Mouse (Mus musculus) liver, embryonic 12.5 days (tissue): Measurements from ENCODE around the gene Pcbd1. TPM values are rescaled to one million over a fixed set of nuclear protein-coding genes. Genes with fewer than 3 reads are reported as not detected.

Experiments
- ATAC-seq: fragments of 200-750 bp; cut with Nextera tagmentation; 2 replicates; pipeline ENCODE4 v1.8.0; 2017; ENCODE audit warnings: moderate number of reproducible peaks, mild to moderate bottlenecking, moderate library complexity
- H3K27ac ChIP-seq: fragments of 300-500 bp; sonication (generic); 2 replicates; pipeline ENCODE4 v1.5.1; 2016; ENCODE audit warnings: mild to moderate bottlenecking
- H3K27me3 ChIP-seq: fragments of 300-500 bp; sonication (generic); replicated peaks from 2 replicates; pipeline ENCODE4 v1.6.1; 2016; ENCODE audit warnings: mild to moderate bottlenecking, moderate library complexity
- H3K36me3 ChIP-seq: fragments of 300-500 bp; sonication (generic); 2 replicates; pipeline ENCODE4 v1.6.1; 2016; ENCODE audit warnings: mild to moderate bottlenecking, moderate library complexity
- H3K4me1 ChIP-seq: fragments of 300-500 bp; sonication (generic); 2 replicates; pipeline ENCODE4 v1.6.1; 2016
- H3K4me2 ChIP-seq: fragments of 300-500 bp; sonication (generic); 2 replicates; pipeline ENCODE4 v1.6.1; 2016; ENCODE audit warnings: mild to moderate bottlenecking, moderate library complexity
- H3K4me3 ChIP-seq: fragments of 300-500 bp; sonication (generic); 2 replicates; pipeline ENCODE4 v1.5.1; 2016; ENCODE audit warnings: mild to moderate bottlenecking, moderate library complexity
- H3K9ac ChIP-seq: fragments of 300-500 bp; sonication (generic); 2 replicates; pipeline ENCODE4 v1.6.1; 2016; ENCODE audit warnings: mild to moderate bottlenecking, moderate library complexity
- H3K9me3 ChIP-seq: fragments of 300-500 bp; sonication (generic); replicated peaks from 2 replicates; pipeline ENCODE4 v1.6.1; 2016; ENCODE audit warnings: mild to moderate bottlenecking, moderate library complexity
- WGBS: fragments of 180-500 bp; shearing (Covaris S2); methylation state at CpG from one replicate; pipeline ENCODE4 v1.1.7; 2016; ENCODE audit not compliant: insufficient replicate concordance; 5-methylcytosine and 5-hydroxymethylcytosine counted together
- polyA plus RNA-seq: library from polyadenylated mRNA; unstranded; fragments of >200 nt; fragmentation: Nextera tagmentation; extraction: Ambion mirVana; gene quantifications from 2 replicates; pipeline ENCODE4 v1.2.1, GENCODE M21; 2016

The Pcbd1 gene
- polyA plus RNA-seq, 1 experiment from 2014 or later: 125 TPM

DNA sequence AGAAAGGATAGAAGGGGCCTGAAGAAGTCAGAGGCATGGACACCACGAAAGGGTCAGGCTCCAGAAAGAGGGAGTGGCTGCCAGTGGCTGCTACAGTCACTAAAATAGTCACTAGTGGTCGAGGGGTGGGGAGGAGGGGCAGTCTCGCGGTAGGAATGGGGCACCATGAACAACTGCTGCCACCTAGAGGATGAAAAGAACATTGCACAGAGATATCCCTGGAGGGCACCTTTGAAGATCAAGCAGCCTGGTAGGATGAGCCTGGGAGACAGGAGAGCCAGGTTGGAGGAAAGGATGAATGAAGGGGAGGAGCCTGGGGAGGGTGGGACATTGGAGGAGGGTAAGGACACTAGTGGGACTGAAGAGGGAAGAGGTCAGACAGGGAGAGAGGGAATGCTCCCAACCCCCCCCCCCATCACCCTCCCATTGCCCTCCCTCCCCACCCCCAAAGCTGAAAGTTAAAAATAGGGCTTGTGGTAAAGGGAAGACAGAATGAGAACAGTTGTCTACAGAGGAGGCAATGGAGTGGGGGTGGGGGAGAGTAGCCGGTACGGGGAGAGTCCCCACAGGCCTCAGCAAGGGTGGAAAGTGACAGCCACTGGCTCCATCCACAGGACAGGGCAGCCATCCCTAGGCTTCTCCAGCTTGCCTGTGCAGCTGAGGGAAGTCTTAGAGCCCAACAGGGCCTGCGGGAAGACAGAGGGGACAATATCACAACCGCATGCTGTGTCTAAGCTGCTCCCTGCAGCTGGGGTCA lies 20.5 kb upstream of the Pcbd1 start:
- H3K4me1 ChIP-seq: peaks cover 27% of the 10 kb centered on the region
- 11% methylated on average over 8 of the region's 8 CpGs for WGBS
- H3K4me2 ChIP-seq: peak overlapping the region; percentile 17; the same call in 1 of the 2 replicates
- no peak overlapping the region for H3K9ac ChIP-seq
- no peak overlapping the region for H3K4me3 ChIP-seq
- no peak for ATAC-seq
- H3K36me3 ChIP-seq: no peaks in the 10 kb centered on the region
- H3K9me3 ChIP-seq: no peaks in the 10 kb centered on the region
- H3K27ac ChIP-seq: no peak overlapping the region
- H3K27me3 ChIP-seq: peaks cover 35% of the 10 kb centered on the region

GRCm38 (mm10) chr10:61069248-61069647 lies 19.9 kb upstream of the Pcbd1 start:
- no peak overlapping the region for H3K27ac ChIP-seq
- H3K36me3 ChIP-seq: no peaks in the 10 kb centered on the region
- H3K4me3 ChIP-seq: no peak overlapping the region
- H3K9me3 ChIP-seq: no peaks in the 10 kb centered on the region
- H3K4me2 ChIP-seq: peak overlapping the region; percentile 17; the same call in 1 of the 2 replicates
- peaks cover 39% of the 10 kb centered on the region for H3K27me3 ChIP-seq
- H3K9ac ChIP-seq: no peak overlapping the region
- WGBS: 19% methylated on average over 13 of the region's 13 CpGs
- peaks cover 26% of the 10 kb centered on the region for H3K4me1 ChIP-seq
- ATAC-seq: no peak

GRCm38 (mm10) chr10:61072324-61072723 lies 16.8 kb upstream of the Pcbd1 start:
- H3K27me3 ChIP-seq: peaks cover 44% of the 10 kb centered on the region
- no peaks in the 10 kb centered on the region for H3K9me3 ChIP-seq
- H3K36me3 ChIP-seq: no peaks in the 10 kb centered on the region
- no peak overlapping the region for H3K27ac ChIP-seq
- H3K4me3 ChIP-seq: no peak overlapping the region
- 14% methylated on average over 16 of the region's 16 CpGs for WGBS
- no peak for ATAC-seq
- no peak overlapping the region for H3K4me2 ChIP-seq
- H3K4me1 ChIP-seq: peaks cover 10% of the 10 kb centered on the region
- no peak overlapping the region for H3K9ac ChIP-seq

DNA sequence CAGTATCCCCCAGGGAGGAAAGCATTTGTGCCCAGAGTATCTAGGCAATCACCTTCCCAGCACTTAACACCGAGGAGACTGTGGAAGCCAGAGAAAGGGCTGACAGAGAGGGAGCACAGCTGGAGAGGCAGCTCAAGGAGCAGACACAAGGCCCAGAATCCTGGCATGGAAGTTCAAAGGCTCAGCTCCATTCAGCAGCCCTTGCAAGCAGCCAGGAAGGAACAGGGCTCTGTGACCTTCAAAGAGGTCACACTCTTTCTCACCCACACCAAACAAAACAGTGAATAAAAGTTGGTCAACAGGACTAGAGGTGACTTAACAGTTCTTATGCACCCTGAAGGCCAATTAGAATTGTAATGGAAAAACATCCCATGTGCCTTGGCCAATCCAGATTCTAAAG lies 14.5 kb upstream of the Pcbd1 start:
- Histone ChIP-seq H3K9ac (no peak overlapping the region), H3K4me1 (no peaks in the 10 kb centered on the region), H3K4me2 (no peak overlapping the region), H3K9me3 (no peaks in the 10 kb centered on the region), H3K36me3 (no peaks in the 10 kb centered on the region), H3K4me3 (no peak overlapping the region), H3K27me3 (peaks cover 33% of the 10 kb centered on the region), H3K27ac (no peak overlapping the region)
- 8% methylated on average over 1 of the region's 1 CpGs for WGBS
- ATAC-seq: no peak

- no peak for ATAC-seq
Observed at GRCm38 (mm10) chr10:61075607-61076006, 13.5 kb upstream of the Pcbd1 start.

DNA sequence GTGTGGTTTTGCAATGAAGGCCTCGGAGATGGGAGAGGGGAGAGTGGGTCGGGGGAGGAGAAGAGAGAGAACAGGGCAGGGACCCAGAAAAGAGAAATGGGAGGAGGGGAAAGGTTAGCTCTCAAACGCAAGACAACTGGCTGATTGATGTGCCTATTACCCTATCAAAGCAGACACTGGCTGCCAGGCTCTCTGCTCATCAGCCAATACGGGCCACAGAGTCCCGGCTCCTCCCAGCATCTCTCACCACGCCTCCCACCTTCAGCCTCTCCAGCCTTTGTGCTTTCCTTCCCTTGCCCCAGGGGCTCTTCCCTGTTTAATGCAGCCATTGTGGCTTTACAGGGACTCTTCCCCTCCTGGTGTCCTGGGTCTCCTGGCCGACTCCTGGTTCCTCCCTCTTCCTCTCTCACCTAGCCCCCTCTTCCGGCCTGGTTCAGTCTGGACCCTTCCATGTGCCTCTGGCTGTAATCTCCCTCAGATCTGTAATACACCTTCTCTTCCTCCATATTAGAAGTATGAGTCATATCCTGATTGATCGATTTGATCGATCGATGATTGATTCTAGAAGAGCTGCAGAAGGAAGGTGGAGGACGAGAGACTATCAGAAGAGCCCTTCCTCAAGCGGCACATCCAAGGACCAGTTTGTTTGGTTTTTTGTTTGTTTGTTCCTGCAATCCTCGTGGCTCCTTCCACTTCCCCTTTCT lies 8.8 kb upstream of the Pcbd1 start:
- 28% methylated on average over 14 of the region's 14 CpGs for WGBS
- ATAC-seq: peak; percentile 92
- 0 out of 2 replicates have a peak overlapping the region, but pooled peaks have one; percentile 8 for H3K4me3 ChIP-seq
- H3K4me1 ChIP-seq: peaks cover 8% of the 10 kb centered on the region; the same call in 1 of the 2 replicates
- H3K36me3 ChIP-seq: no peaks in the 10 kb centered on the region
- H3K9me3 ChIP-seq: no peaks in the 10 kb centered on the region
- H3K27ac ChIP-seq: no peak overlapping the region
- H3K27me3 ChIP-seq: 0 out of 2 replicates have a peak, but pooled peaks cover 5% of the 10 kb centered on the region
- H3K9ac ChIP-seq: no peak overlapping the region
- peak overlapping the region; percentile 52 for H3K4me2 ChIP-seq

More at GRCm38 (mm10) chr10:61075607-61076006, 13.5 kb upstream of the Pcbd1 start:
- peaks cover 8% of the 10 kb centered on the region; the same call in 1 of the 2 replicates for H3K4me1 ChIP-seq
- H3K4me3 ChIP-seq: no peak overlapping the region
- H3K9me3 ChIP-seq: no peaks in the 10 kb centered on the region
- H3K27me3 ChIP-seq: peaks cover 27% of the 10 kb centered on the region
- no peak overlapping the region for H3K27ac ChIP-seq
- WGBS: 67% methylated on average over 3 of the region's 3 CpGs
- H3K4me2 ChIP-seq: no peak overlapping the region
- no peaks in the 10 kb centered on the region for H3K36me3 ChIP-seq
- H3K9ac ChIP-seq: no peak overlapping the region

DNA sequence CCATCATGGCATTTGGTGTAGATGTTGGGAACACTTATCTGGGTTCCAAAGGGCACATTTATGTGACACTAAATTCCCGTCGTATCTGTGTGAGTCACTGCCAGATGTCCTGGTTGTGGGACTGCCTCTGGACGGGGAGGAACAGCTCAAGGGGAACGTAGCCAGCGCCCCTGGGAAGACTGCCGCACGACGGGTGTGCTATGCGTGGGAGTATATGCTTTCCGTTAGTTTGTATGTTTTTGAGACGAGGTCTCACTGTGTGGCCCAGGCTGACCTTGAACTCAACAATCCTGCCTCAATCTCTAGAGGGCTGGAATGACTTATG lies 8.2 kb upstream of the Pcbd1 start:
- no peak overlapping the region for H3K27ac ChIP-seq
- H3K36me3 ChIP-seq: no peaks in the 10 kb centered on the region
- ATAC-seq: no peak
- 77% methylated on average over 11 of the region's 11 CpGs for WGBS
- 0 out of 2 replicates have a peak, but pooled peaks cover 2% of the 10 kb centered on the region for H3K27me3 ChIP-seq
- H3K4me1 ChIP-seq: peaks cover 8% of the 10 kb centered on the region; the same call in 1 of the 2 replicates
- H3K9me3 ChIP-seq: no peaks in the 10 kb centered on the region
- H3K4me3 ChIP-seq: no peak overlapping the region
- H3K9ac ChIP-seq: no peak overlapping the region
- peak overlapping the region; percentile 52 for H3K4me2 ChIP-seq

GRCm38 (mm10) chr10:61085364-61085763 lies 3.8 kb upstream of the Pcbd1 start:
- 82% methylated on average over 2 of the region's 2 CpGs for whole genome bisulfite sequencing

DNA sequence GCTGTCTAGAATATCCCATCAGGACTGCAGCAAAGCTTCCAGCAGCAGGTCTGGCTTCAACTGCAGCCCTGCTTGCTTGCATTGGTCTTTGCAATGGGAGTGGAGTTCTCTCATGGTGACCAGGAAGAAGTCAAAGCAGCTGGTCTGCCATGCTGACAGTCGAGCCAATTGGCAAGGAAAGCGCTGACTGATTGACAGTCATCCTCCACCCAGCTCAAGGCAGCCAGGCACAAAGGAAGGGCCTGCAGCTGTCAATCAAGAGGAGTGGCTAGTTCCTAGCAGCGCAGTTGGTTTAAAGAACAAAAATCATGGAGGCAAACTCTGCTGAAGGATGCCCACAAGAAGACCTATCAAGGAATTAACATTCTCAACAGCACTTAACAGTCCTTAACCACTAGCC lies 2.6 kb upstream of the Pcbd1 start:
- Histone ChIP-seq H3K4me3 (no peak overlapping the region), H3K27me3 (no peaks in the 10 kb centered on the region), H3K27ac (no peak overlapping the region), H3K4me1 (peaks cover 23% of the 10 kb centered on the region), H3K36me3 (no peaks in the 10 kb centered on the region), H3K9ac (no peak overlapping the region), H3K4me2 (no peak overlapping the region), H3K9me3 (no peaks in the 10 kb centered on the region)
- WGBS: 52% methylated on average over 3 of the region's 3 CpGs
- ATAC-seq: no peak

More at GRCm38 (mm10) chr10:61085364-61085763, 3.8 kb upstream of the Pcbd1 start:
- peaks cover 26% of the 10 kb centered on the region for H3K4me1 ChIP-seq
- no peak overlapping the region for H3K27ac ChIP-seq
- H3K36me3 ChIP-seq: no peaks in the 10 kb centered on the region
- no peak overlapping the region for H3K9ac ChIP-seq
- H3K4me2 ChIP-seq: no peak overlapping the region
- no peaks in the 10 kb centered on the region for H3K9me3 ChIP-seq
- no peak for ATAC-seq
- no peaks in the 10 kb centered on the region for H3K27me3 ChIP-seq
- no peak overlapping the region for H3K4me3 ChIP-seq

GRCm38 (mm10) chr10:61088468-61088867 lies 663 bp upstream of the Pcbd1 start:
- Histone ChIP-seq H3K36me3 (no peaks in the 10 kb centered on the region), H3K9ac (no peak overlapping the region), H3K4me3 (no peak overlapping the region), H3K9me3 (no peaks in the 10 kb centered on the region), H3K27ac (no peak overlapping the region), H3K4me1 (peaks cover 23% of the 10 kb centered on the region), H3K27me3 (no peaks in the 10 kb centered on the region), H3K4me2 (no peak overlapping the region)
- ATAC-seq: no peak
- 91% methylated on average over 3 of the region's 3 CpGs for WGBS

GRCm38 (mm10) chr10:61091866-61092265 lies 2.7 kb downstream of the Pcbd1 start:
- WGBS: 74% methylated on average over 6 of the region's 6 CpGs
- Histone ChIP-seq H3K9me3 (no peaks in the 10 kb centered on the region), H3K4me3 (no peak overlapping the region), H3K36me3 (no peaks in the 10 kb centered on the region), H3K4me1 (peaks cover 16% of the 10 kb centered on the region), H3K9ac (no peak overlapping the region), H3K4me2 (no peak overlapping the region), H3K27ac (no peak overlapping the region), H3K27me3 (no peaks in the 10 kb centered on the region)
- no peak for ATAC-seq

- no peaks in the 10 kb centered on the region for H3K9me3 ChIP-seq
- no peak overlapping the region for H3K9ac ChIP-seq
- WGBS: 80% methylated on average over 3 of the region's 3 CpGs
- ATAC-seq: no peak
- peaks cover 81% of the 10 kb centered on the region for H3K36me3 ChIP-seq
- H3K4me1 ChIP-seq: no peaks in the 10 kb centered on the region
- no peak overlapping the region for H3K4me3 ChIP-seq
- no peaks in the 10 kb centered on the region for H3K27me3 ChIP-seq
- no peak overlapping the region for H3K4me2 ChIP-seq
- H3K27ac ChIP-seq: no peak overlapping the region
Observed at GRCm38 (mm10) chr10:61103564-61104114, 14.5 kb downstream of the Pcbd1 start.
